Mouse (Mus musculus) heart, embryonic 11.5 days (tissue): Measurements from ENCODE around the gene Lyst. TPM values are rescaled to one million over a fixed set of nuclear protein-coding genes. Genes with fewer than 3 reads are reported as not detected.

Experiments
- ATAC-seq: fragments of 200-750 bp; cut with Nextera tagmentation; replicated peaks from 2 replicates; pipeline ENCODE4 v1.8.0; 2017; ENCODE audit warnings: moderate library complexity; ENCODE audit not compliant: insufficient number of reproducible peaks, low FRiP score, low TSS enrichment
- H3K27ac ChIP-seq: fragments of 300-500 bp; sonication (generic); 2 replicates; pipeline ENCODE4 v1.5.1; 2014; ENCODE audit warnings: mild to moderate bottlenecking, low read depth, low read length
- H3K27me3 ChIP-seq: fragments of 300-500 bp; sonication (generic); 2 replicates; pipeline ENCODE4 v1.6.1; 2014; ENCODE audit warnings: mild to moderate bottlenecking, low read length, mixed read lengths; ENCODE audit not compliant: control insufficient read depth, insufficient read depth
- H3K36me3 ChIP-seq: fragments of 300-500 bp; sonication (generic); 2 replicates; pipeline ENCODE4 v1.6.1; 2014; ENCODE audit warnings: mild to moderate bottlenecking, low read length, moderate library complexity, mixed read lengths; ENCODE audit not compliant: control insufficient read depth, insufficient read depth
- H3K4me1 ChIP-seq: fragments of 300-500 bp; sonication (generic); 2 replicates; pipeline ENCODE4 v1.6.1; 2014; ENCODE audit warnings: low read length; ENCODE audit not compliant: control insufficient read depth, insufficient read depth
- H3K4me2 ChIP-seq: fragments of 300-500 bp; sonication (generic); 2 replicates; pipeline ENCODE4 v1.6.1; 2014; ENCODE audit warnings: mild to moderate bottlenecking, moderate library complexity
- H3K4me3 ChIP-seq: fragments of 300-500 bp; sonication (generic); 2 replicates; pipeline ENCODE4 v1.5.1; 2014; ENCODE audit warnings: low read depth, low read length
- H3K9ac ChIP-seq: fragments of 300-500 bp; sonication (generic); 2 replicates; pipeline ENCODE4 v1.6.1; 2014; ENCODE audit warnings: mild to moderate bottlenecking, low read depth, low read length, moderate library complexity
- H3K9me3 ChIP-seq: fragments of 300-500 bp; sonication (generic); replicated peaks from 2 replicates; pipeline ENCODE4 v1.6.1; 2016; ENCODE audit warnings: low read length; ENCODE audit not compliant: control insufficient read depth
- WGBS: fragments of 180-500 bp; shearing (Covaris S2); extraction: QIAGEN DNeasy Blood & Tissue Kit; methylation state at CpG from one replicate; pipeline ENCODE4 v1.1.7; 2014; ENCODE audit not compliant: insufficient replicate concordance; 5-methylcytosine and 5-hydroxymethylcytosine counted together
- polyA plus RNA-seq: library from polyadenylated mRNA; unstranded; fragments of >200 nt; fragmentation: Nextera tagmentation; extraction: Ambion mirVana; gene quantifications from 2 replicates; pipeline ENCODE4 v1.2.1, GENCODE M21; 2014

Gene Lyst
- polyA plus RNA-seq, 1 experiment from 2014 or later: 3.9 TPM

GRCm38 (mm10) chr13:13608311-13608710 is 18.1 kb downstream of the Lyst start:
- Histone ChIP-seq H3K27me3 (no peaks in the 10 kb centered on the region), H3K4me2 (no peak overlapping the region), H3K9ac (no peak overlapping the region), H3K27ac (no peak overlapping the region), H3K4me3 (no peak overlapping the region), H3K9me3 (no peaks in the 10 kb centered on the region), H3K4me1 (no peaks in the 10 kb centered on the region), H3K36me3 (no peaks in the 10 kb centered on the region)
- 51% methylated on average over 1 of the region's 1 CpGs for WGBS
- ATAC-seq: no peak

- WGBS: 71% methylated on average over 2 of the region's 2 CpGs
- no peak for ATAC-seq
Measured at GRCm38 (mm10) chr13:13609655-13610054, 19.5 kb downstream of the Lyst start.

GRCm38 (mm10) chr13:13612882-13613281 is 22.7 kb downstream of the Lyst start:
- Histone ChIP-seq H3K4me2 (no peak overlapping the region), H3K27me3 (no peaks in the 10 kb centered on the region), H3K4me1 (no peaks in the 10 kb centered on the region), H3K27ac (no peak overlapping the region), H3K4me3 (no peak overlapping the region), H3K36me3 (peaks cover 3% of the 10 kb centered on the region; the same call in 1 of the 2 replicates), H3K9me3 (no peaks in the 10 kb centered on the region), H3K9ac (no peak overlapping the region)
- ATAC-seq: no peak
- 78% methylated on average over 1 of the region's 1 CpGs for WGBS

More at GRCm38 (mm10) chr13:13609655-13610054, 19.5 kb downstream of the Lyst start:
- no peak overlapping the region for H3K27ac ChIP-seq
- no peaks in the 10 kb centered on the region for H3K27me3 ChIP-seq
- no peak overlapping the region for H3K4me2 ChIP-seq
- no peaks in the 10 kb centered on the region for H3K4me1 ChIP-seq
- no peak overlapping the region for H3K4me3 ChIP-seq
- no peak overlapping the region for H3K9ac ChIP-seq
- no peaks in the 10 kb centered on the region for H3K9me3 ChIP-seq
- H3K36me3 ChIP-seq: no peaks in the 10 kb centered on the region

- Histone ChIP-seq H3K27me3 (no peaks in the 10 kb centered on the region), H3K27ac (no peak overlapping the region), H3K4me3 (no peak overlapping the region), H3K36me3 (peaks cover 6% of the 10 kb centered on the region; the same call in 1 of the 2 replicates), H3K4me2 (no peak overlapping the region), H3K4me1 (no peaks in the 10 kb centered on the region), H3K9ac (no peak overlapping the region), H3K9me3 (no peaks in the 10 kb centered on the region)
- ATAC-seq: no peak
- 86% methylated on average over 4 of the region's 4 CpGs for WGBS
Measured at GRCm38 (mm10) chr13:13614235-13614634, 24.0 kb downstream of the Lyst start.

DNA sequence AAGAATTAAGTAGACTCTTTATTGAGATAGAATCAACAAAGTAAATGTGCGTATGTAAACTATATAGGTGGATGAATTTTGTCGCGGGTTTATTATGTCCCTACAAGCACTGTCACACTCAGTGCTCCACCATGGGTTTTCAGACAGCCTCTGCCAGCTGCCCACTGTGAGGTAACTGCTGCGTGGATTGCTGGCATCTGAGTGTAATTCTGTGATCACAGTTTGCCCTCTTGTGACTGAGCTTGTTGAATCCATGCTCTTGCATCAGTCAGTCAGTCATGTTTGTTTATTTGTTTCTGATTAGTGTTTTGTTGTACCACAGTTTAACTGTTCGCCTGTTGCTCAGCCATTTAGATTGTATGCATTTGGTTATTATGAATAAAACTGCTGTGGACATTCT is 31.3 kb downstream of the Lyst start:
- ATAC-seq: no peak

DNA sequence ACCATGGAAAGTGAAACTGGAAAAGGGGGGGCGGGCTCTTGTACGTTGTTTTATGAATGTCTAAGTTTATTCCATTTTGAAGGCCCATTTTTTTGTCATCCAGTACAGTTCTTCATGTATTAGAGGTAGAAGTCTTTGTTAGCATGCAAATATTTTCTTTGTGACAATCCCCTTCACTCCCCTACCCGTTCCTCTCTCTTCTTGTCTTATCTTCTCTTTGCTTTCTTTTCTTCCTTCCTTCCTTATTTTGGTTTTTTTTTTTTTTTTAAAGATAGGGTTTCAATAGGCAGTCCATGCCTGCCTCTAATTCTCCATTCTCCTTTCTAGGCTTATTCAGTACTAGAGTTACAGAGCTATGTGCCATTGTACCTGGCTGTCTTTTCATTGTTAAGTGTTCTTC is 32.4 kb downstream of the Lyst start:
- Histone ChIP-seq H3K27ac (no peak overlapping the region), H3K4me1 (no peaks in the 10 kb centered on the region), H3K4me2 (no peak overlapping the region), H3K9ac (no peak overlapping the region), H3K9me3 (no peaks in the 10 kb centered on the region), H3K27me3 (no peaks in the 10 kb centered on the region), H3K36me3 (peaks cover 3% of the 10 kb centered on the region; the same call in 1 of the 2 replicates), H3K4me3 (no peak overlapping the region)
- WGBS: 70% methylated on average over 3 of the region's 3 CpGs
- ATAC-seq: no peak

More for the DNA sequence above, 31.3 kb downstream of the Lyst start:
- Histone ChIP-seq H3K27me3 (no peaks in the 10 kb centered on the region), H3K4me3 (no peak overlapping the region), H3K9me3 (no peaks in the 10 kb centered on the region), H3K36me3 (peaks cover 6% of the 10 kb centered on the region; the same call in 1 of the 2 replicates), H3K4me2 (no peak overlapping the region), H3K4me1 (no peaks in the 10 kb centered on the region), H3K9ac (no peak overlapping the region), H3K27ac (no peak overlapping the region)
- 74% methylated on average over 5 of the region's 5 CpGs for WGBS

- no peak for ATAC-seq
- H3K4me1 ChIP-seq: no peaks in the 10 kb centered on the region
- H3K36me3 ChIP-seq: no peaks in the 10 kb centered on the region
- H3K9me3 ChIP-seq: no peaks in the 10 kb centered on the region
- WGBS: 93% methylated on average over 1 of the region's 1 CpGs
- H3K27ac ChIP-seq: no peak overlapping the region
- H3K4me3 ChIP-seq: no peak overlapping the region
- H3K4me2 ChIP-seq: no peak overlapping the region
- H3K27me3 ChIP-seq: no peaks in the 10 kb centered on the region
- no peak overlapping the region for H3K9ac ChIP-seq
Measured at GRCm38 (mm10) chr13:13633746-13634145, 43.5 kb downstream of the Lyst start.

- no peaks in the 10 kb centered on the region for H3K4me1 ChIP-seq
- no peak for ATAC-seq
- no peak overlapping the region for H3K27ac ChIP-seq
- 79% methylated on average over 7 of the region's 7 CpGs for WGBS
- H3K9ac ChIP-seq: no peak overlapping the region
- no peak overlapping the region for H3K4me3 ChIP-seq
- no peak overlapping the region for H3K4me2 ChIP-seq
- H3K9me3 ChIP-seq: no peaks in the 10 kb centered on the region
- no peaks in the 10 kb centered on the region for H3K27me3 ChIP-seq
- no peaks in the 10 kb centered on the region for H3K36me3 ChIP-seq
Measured at GRCm38 (mm10) chr13:13634706-13635105, 44.5 kb downstream of the Lyst start.

- Histone ChIP-seq H3K27me3 (no peaks in the 10 kb centered on the region), H3K4me2 (no peak overlapping the region)
Measured at GRCm38 (mm10) chr13:13635224-13635623, 45.0 kb downstream of the Lyst start.

More at GRCm38 (mm10) chr13:13635224-13635623, 45.0 kb downstream of the Lyst start:
- no peaks in the 10 kb centered on the region for H3K9me3 ChIP-seq
- no peak overlapping the region for H3K4me3 ChIP-seq
- H3K27ac ChIP-seq: no peak overlapping the region
- 83% methylated on average over 12 of the region's 12 CpGs for WGBS
- no peak overlapping the region for H3K9ac ChIP-seq
- H3K36me3 ChIP-seq: no peaks in the 10 kb centered on the region
- no peaks in the 10 kb centered on the region for H3K4me1 ChIP-seq
- ATAC-seq: no peak
